Mouse (Mus musculus): ENCODE results near the gene AA986860.

- TF ChIP-seq CTCF (IDR thresholded peaks at IDR 0.05; ENCODE audit: low read depth): no peak
- TF ChIP-seq EP300 (IDR thresholded peaks at IDR 0.05; ENCODE audit: low read depth): no peak
These were observed 6.1 kb downstream of the AA986860 start for GRCm38 (mm10) chr1:130737916-130738315.

Measured in heart, postnatal 0 days (tissue).